Mouse (Mus musculus) embryo, embryonic 9.5 days (tissue): ENCODE results near the gene Gale.

Experiments used
- DNase-seq: peaks from one replicate; pipeline ENCODE4 v3.0.0-alpha.2; 2017; ENCODE audit errors: extremely low spot score

The Gale gene

DNA sequence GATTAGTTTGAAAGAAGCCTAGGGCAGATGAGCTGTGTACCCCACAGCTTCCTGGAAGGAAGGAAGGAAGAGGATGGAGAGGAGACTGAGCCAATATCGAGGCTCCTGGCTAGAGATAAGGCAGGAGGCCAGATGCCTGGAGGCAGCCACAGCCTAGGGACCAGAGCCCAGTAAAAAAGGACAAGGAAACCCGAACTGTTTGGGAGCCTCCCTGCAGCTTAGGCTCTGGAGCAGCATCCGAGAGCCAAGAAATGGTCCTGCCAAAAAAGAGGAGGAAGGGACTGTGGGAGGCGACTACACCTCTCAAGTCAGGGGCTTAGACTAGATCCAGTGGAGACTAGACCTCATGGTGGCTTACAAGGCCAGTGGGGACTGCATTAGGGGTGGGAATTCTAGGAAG is 20.1 kb upstream of the Gale start:
- no peak for DNase-seq

DNA sequence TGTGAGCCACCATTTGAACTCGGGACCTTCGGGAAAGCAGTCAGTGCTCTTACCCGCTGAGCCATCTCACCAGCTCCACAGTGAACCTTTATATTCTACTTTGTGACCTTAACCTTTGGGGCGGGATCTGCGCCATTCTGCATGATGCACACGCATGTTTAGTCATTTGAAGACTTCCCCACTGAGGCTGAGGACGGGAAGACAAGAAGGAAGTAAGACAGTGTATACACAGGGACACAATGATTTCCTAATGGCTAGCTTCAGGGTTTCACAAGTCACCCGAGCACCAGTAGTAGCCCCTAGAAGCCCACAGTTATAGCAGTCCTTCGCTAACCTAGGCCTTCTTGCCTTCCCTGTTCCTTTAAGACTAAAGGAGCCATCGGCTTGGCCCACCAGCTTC is 17.8 kb upstream of the Gale start:
- DNase-seq, result no peak

DNA sequence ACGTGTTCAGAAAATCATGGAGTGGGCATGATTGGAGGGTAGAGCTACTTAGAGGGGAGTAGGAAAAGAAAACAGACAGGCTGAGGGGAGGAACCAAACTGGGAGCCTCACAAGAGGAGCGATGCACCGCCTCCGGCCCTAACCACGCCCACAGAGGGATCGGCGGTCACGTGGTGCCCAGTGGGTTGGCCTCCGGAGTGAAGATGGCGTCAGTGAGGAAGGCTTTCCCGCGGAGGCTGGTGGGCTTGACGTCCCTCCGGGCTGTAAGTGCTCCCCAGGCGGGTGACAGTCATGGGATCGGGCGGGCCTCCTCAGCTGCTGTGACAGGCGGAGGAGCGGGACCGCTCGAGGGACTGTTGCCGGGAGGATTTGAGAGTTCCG is 17.3 kb upstream of the Gale start, which contains the start of gene Hmgcl:
Hmgcl (plus strand) TSS at position 171 of the 381 bp plus-strand sequence.
- peak; percentile 93 for DNase-seq

DNA sequence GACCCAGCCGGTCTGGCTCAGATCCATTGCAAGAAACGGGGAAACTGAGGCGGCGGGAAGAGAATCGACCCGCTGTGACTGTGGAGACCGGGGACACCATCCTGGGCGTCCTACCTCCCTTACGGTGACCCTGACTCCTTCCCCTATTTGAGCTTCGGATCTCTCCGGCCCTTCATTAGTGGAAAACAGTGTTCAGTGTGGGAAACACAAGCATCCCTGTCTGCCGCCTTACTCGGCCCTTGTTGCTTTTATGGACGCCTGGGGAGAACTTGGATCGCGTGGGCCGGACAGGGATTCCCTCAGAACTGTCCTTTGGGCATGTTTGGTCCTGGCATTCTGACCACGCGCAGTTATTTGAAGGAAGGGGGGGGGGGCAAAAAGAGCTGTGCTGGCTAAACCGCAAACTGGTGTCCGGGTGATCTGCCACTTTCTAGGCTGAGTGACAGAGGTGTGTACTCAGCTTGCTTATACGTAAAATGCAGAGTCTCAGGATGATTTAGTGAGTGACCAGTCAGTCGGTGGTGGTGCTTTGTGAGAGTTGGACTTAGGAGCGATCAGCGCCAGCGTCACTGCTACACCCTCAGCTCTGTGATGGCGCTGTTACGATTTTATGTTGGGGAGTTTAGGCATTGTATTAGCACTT is 16.7 kb upstream of the Gale start:
- DNase-seq, result no peak

DNA sequence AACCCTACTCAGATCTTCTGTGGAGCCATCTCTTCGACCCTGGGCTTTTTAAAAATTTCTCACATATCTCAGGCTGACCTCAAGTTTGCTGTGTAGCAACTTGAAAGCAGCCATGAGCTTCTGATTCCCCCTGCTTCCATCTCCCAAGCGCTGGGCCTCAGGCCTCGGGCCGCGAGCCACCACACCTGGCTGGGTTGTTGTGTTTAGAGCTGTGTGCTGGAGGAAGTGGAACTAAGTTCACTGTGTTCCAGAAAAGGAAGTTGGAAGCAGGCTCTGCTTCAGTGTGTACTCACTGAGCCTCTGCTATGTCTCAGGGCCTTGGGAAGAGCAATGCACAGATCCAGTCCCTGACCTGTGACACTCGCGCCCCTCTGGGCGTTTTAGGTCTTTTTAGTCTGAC is 15.4 kb upstream of the Gale start:
- DNase-seq, result no peak

DNA sequence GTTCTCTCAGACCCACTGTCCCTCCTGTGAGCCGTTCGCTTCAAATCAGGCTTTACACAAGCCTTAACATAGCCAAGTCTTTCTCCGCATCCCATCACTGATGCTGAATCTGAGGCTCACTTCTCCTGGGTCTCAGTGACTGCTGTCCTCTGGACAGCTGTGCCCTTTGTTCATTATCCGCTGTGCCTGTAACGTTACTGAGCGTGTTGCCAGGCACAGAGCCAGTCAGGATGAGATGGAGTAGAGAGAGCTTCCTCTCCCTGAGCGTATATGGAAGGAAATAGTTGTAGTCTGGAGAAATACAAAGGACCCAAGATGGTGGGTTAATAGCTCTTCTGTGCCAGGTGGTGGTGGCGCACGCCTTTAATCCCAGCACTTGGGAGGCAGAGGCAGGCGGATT is 14.1 kb upstream of the Gale start:
- no peak for DNase-seq

DNA sequence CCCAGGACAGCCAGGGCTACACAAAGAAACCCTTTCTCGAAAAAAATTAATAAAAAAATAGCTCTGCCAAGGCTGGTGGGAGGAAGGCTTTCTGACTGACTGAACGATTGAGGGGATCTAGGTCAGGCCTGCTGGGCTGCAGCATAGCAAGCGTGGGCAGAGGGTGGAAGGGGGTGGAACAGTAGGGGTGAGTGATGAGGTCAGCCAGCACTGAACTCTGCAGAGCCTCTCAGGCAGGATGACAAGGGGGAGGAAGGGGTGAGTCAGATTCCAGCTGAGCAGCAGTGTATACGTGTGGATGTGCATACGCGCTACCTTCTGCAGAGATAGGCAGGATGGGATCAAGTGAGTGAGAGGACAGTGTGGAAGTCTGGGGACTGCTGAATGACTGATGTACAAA is 13.6 kb upstream of the Gale start:
- DNase-seq, result no peak

DNA sequence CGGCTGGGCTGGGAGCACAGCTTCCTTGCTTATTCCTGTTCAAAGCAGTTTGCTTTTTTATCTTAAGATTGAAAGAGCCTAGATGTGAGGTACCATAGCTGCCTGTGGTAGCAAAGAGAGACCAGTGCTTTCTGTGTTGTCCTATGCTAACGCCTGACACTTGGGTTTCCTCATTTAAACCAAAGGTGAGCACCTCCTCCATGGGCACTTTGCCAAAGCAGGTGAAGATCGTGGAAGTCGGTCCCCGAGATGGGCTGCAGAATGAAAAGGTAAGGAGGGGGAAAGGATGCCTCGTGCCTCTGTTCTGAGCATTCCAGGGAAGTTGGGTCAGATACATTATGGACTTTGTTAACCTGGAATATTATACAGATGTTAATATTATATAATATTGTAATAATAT is 13.2 kb upstream of the Gale start:
- no peak for DNase-seq

DNA sequence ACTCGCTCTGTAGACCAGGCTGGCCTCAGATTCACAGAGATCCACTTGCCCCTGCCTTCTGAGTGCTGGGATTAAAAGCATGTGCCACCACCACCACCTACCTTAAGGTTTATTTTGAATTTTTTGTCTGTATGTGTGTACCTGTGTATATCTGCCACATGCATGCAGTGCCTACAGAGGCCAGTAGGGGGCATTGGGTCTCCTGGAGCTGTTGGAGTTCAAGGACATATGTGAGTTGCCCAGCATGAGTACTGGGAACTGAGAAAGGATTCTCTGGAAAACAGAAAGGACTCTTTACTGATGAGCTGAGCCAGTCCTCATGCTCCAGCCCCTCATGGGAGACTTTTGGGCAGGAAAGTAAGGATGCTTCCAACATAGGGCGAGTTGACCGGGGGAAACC is 12.0 kb upstream of the Gale start:
- no peak for DNase-seq

DNA sequence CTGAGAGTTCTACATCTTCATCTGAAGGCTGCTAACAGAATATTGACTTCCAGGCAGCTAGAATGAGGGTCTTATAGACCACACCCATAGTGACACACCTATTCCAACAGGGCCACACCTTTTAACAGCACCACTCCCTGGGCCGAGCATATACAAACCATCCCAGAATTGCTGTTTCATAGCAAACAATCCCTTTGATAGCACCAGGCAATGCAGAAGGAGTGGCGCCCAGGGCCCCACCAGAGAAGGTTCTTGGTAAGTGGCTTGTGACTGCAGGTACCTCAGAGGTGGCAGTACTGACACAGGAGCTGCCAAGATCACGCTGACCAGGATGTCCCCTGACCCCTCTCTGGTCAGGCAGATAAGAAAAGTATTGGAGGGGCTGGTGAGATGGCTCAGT is 10.3 kb upstream of the Gale start:
- DNase-seq, result no peak

DNA sequence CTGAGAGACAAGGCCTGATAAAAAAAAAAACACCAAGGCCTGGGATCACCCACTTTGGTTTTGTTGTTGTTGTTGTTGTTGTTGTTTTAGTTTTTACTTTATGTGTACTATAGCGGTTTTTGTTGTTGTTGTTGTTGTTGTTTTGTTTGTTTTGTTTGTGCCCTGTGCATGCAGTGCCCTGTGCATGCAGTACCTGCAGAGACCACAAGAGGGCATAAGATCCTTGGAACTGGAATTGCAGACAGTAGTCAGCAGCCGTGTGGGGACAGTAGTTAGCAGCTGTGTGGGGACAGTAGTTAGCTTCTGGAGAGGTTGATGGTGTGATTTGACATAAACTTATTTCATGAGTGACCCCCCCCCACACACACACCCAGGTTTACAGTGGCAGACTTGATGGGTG is 9.3 kb upstream of the Gale start:
- peak; percentile 71 for DNase-seq

DNA sequence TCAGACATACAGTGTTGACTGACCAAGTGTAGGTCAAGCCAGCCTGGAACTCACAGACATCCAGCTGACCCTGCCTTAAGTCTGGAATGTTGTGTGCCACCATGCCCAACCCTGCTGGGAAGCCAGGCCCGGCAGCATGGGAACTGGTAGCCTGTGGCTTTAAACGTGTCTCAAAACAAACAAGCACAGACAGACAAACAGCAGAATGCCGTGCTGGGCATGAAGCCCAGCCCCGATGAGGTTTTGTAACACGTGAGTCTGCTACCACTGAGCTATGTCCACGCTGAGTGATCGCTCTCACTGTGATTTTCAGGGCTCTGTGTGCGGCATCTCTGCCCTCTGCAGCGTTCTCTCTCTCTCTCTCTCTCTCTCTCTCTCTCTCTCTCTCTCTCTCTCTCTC is 7.6 kb upstream of the Gale start:
- no peak for DNase-seq

DNA sequence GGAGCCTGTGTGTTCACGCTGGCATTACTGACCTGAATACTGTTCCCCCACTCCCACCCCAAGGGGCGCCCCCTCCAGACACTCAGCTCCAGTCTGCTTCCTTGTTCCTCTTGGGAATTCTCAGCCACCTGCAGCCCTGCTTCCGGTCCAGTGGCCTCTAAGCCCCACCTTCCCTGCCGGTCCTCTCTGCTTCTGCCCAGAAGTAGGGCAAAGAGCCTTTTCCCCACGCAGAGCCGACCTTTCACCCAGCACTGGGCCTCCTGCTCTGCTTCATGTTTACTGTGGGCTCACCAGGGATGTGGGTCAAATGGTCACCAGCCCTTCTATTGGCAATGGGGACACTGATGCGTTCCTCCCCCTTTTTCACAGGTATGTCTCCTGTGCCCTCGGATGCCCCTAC is 5.2 kb upstream of the Gale start:
- no peak for DNase-seq

DNA sequence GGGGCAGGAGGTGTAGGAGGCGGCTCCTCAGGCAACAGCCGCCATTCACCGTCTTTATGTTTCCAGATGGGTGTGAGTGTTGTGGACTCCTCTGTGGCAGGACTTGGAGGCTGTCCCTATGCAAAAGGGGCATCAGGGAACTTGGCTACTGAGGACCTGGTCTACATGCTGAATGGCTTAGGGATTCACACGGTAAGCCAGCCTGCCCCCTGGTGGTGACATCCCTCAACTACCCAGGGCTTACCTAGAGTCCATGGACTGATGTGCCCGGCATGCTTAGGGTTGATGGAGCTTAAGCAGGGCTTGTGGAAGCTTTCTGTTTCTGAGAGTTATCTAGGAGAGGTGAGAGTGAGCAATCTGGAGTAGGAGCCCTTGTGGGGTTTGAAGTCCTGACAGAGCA is 2.8 kb upstream of the Gale start:
- peak; percentile 74 for DNase-seq

DNA sequence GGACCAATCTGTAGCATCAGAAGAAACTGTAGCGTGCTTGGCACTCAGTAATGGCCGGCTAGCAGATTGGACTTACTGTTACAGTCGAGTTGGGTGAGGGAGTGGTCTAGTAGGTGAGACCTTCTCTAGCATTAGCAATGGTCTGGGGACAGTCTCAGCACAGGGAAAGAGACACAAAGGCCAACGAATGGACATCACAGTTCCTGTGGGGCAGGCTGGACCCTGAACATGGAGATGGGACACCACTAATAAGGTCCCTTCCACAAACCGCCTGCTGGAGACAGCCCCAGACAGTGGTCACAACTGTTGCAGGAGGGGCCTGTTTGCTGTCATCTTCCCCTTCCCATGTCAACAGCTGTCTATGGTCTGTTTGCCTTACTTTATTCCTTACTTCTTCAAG is 1.8 kb upstream of the Gale start:
- DNase-seq, result no peak

DNA sequence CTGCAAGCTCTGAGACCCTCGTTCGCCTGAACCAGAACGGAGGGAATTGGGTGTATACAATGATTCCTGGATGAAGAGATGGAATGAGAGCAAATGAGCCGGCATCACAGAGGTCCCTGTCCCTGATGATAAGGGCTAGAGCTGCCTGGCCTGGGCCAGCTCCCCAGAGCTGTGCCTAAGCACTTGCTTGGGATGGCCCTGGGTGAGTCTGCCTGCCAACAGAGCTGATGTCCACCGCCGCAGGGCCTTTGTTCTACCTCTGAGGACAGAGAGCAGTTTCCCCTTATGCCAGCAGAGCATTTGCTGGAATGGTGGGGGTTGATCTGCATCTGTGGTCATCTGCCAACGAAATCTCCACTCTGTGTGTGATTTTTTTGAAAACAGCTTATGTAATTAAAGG is 1.3 kb upstream of the Gale start:
- no peak for DNase-seq

DNA sequence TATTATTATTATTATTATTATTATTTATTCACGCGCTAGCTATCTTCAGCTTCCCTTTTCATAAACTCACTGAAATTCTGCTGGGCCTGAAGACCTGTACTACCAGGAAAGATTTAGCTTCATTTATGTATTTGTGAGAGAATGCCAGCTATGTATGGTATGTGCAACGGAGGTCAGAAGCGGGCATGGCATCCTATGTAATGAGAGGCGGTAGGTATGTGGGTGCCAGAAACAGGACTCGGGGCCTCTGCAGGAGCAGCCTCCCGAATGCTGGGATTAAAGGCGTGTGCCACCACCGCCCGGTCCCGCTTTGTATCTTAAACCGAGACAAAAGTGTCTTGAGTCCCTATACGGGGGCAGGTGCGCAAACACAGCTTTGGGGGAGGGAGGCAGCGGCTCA is 581 bp upstream of the Gale start:
- no peak for DNase-seq

DNA sequence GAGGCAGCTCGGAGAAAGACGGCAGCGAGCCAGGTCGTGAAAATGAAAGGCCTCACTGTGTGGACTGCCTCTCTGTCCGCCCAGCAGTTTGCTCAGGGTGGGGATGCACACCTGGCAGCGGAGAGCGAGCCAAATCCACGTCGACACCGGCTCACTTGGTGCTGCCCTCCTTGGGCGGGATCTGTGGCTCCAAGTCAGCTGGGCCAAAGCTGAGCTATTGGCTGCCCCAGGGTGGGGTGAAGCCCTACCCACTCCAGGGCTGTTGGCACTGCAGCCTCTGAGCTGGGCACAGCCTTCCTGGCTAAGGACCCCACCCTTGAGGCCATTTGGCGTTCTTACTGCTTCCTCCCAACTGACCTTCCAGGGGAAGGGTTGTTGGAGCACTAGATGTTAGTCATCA is 899 bp downstream of the Gale start:
- no peak for DNase-seq

DNA sequence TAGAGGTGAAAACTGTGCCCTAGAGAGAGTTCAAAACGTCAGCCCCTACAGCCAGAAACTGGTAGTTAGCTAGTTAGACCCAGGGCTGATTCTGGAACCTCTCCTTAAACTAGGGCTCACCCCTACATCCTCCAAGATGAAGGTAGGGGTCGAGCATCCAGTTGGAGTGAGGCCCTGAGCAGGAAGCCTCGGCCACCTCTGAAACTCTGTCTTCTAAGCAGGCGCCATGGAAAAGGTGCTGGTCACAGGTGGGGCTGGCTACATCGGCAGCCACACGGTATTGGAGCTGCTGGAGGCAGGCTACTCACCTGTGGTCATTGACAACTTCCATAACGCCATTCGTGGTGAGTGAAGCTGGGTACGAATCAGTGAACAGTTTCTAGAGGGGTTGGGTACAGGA is 1.6 kb downstream of the Gale start:
- no peak for DNase-seq

DNA sequence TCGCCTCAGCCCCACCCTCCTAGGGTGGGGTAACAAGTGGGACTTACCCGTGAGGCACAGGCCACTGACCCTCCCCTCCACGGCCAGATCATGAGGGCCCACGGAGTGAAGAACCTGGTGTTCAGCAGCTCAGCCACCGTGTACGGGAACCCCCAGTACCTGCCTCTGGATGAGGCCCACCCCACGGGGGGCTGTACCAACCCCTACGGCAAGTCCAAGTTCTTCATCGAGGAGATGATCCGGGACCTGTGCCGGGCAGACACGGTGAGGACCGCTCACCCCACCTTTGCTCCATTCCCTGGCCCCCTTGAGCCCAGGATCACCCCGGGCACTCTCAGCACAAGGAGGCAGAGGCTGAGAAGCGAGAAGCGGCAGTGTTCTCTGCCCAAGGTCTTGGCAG is 2.8 kb downstream of the Gale start:
- DNase-seq, result no peak

DNA sequence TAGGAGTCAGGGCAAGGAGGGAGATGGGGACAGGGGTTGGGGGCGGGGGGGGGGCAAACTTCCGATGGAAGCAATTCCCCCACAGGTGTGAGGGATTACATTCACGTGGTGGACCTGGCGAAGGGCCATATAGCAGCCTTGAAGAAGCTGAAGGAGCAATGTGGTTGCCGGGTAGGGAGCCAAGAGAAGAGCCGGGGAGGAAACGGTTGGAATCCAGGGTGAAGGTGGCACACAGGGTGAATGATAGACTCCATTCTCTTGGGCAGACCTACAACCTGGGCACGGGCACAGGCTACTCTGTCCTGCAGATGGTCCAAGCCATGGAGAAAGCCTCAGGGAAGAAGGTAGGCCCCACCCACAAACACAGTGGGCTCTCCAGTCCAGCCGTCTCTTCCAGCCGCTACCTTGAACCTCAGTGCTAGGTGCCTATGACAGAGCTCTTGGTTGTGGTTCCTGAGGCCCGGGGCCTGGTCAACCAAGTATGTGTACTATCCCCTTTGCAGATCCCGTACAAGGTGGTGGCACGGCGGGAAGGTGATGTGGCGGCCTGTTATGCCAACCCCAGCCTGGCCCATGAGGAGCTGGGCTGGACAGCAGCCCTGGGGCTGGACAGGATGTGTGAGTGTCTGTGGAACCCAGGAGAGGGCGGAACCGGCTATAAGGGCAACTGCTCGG is 3.7 kb downstream of the Gale start:
- no peak for DNase-seq

DNA sequence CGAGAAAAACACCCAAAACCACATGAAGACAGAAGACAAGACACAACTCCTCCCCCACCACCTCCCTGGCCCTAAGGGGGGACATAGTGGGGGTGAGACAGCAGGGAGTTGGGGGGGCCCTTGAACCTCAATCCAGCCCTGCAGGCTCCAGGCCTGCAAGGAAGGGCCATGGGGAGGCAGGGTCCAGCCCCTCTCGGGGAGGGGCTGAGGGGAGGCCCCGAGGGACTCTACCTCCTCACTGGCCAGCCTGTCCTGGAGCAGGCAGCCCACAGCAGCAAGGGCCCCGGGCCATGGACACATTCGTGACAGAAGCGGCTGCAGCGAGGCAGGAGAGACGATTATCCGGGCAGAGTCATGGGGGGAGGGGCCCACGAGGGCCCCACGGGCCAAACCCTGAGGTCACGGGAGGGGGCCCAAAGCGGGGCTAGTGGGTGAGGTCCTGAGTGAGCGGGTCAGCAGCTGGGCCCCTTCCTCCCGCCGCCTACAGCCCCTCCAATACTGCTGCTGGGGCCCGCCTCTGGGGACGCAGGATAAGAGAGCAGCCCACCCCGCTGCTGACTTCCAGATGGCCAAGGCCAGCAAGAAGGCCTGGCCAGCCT is 4.8 kb downstream of the Gale start:
- no peak for DNase-seq

DNA sequence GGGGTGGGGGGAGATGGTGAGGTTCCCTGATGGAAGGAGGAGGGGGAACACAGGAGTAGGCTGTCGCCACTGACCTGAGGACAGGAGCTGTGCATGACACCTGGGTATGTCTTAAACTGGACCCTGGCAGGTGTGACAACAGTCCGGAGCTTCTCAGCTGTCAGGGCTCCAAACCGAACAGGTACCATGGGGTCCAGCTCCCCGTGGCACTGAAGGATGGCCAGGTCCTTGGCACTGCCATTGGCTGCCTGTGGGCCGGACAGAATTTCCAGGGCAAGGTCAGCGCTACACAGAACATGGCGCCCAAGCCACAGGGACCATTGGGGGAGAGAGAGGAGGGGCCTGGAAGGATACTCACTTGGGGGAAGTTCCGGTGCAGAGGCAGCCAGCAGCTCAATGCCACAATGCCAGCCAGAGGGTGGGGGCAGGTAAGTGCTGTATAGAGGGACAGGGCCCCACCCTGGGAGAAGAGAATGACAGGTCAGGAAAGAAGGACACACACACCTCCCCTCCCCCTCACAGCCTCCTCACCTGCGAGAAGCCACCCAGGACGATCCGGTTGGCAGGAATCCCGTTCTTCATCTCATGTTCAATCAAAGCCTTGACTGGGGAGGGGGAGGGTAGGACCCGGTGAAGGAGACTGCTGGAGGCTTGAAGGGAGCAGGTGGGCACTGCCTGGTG is 5.7 kb downstream of the Gale start:
- no peak for DNase-seq
